Mouse (Mus musculus) kidney, adult 11 months (tissue): Measurements from ENCODE around the gene Gorasp2.

Experiments
- DNase-seq: peaks from one replicate; pipeline ENCODE4 v3.0.0; 2022

Gene Gorasp2

GRCm38 (mm10) chr2:70751655-70752054 is 90.3 kb downstream of the Gorasp2 start:
- no peak for DNase-seq

- no peak for DNase-seq
Observed at GRCm38 (mm10) chr2:70752149-70752548, 90.8 kb downstream of the Gorasp2 start.
